Mouse (Mus musculus) megakaryocyte, embryonic 14.5 days (primary cell): Measurements from ENCODE around the gene Tenm3.

Experiments
- FLI1 ChIP-seq: IDR thresholded peaks from 2 replicates; pipeline ENCODE4 v1.6.1; 2012; ENCODE audit warnings: low read length, inconsistent platforms, mixed read lengths
- GATA1 ChIP-seq: IDR thresholded peaks from 3 replicates; pipeline ENCODE4 v1.6.1; 2012; ENCODE audit warnings: mixed read lengths, low read length, inconsistent platforms, borderline replicate concordance

DNA sequence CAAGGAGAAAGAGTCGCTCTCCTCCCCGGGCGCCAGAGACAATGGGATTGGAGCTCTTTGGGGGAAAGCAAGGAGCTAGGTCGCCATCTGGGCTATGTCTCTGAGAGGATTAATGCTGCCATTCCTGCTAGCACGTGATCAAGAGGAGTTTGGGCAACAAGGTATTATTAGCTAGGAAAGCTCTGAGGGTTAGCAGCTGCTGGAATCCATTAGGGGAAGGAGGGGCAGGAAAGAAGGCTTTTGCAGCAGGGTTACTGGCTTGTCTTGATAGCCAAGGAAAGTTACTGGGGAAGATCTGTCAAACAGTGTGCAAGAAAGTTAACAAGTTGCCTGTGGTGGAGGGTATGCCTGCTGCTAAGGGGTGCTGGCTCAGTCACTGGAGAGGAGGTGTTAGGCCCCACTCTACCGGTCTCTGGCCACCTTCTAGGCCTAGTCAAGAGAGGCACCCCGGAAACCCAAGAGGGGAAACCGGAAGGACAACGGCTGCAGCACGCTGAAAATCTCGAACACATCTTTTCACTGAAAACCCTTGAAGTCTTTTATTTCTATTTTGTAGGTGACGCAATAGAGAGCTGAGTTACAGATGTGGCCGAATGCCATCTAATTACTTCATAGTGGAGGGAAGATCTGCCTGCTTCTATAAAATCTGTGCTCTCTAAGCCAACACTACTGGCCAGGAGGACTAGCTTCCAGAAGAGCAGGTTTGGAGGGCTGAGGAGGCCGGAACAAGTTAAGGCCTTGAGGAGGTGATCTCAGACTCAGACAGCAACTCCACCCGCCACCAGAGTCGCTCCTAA is 534.4 kb downstream of the Tenm3 start:
- TF ChIP-seq GATA1 (no peak), FLI1 (no peak)
